Mouse (Mus musculus) limb, embryonic 11.5 days (tissue): ENCODE data around the gene Fcna. TPM values are rescaled to one million over a fixed set of nuclear protein-coding genes. Genes with fewer than 3 reads are reported as not detected.

Experiments
- polyA plus RNA-seq: library from polyadenylated mRNA; unstranded; fragments of >200 nt; fragmentation: Nextera tagmentation; extraction: Ambion mirVana; gene quantifications from 2 replicates; pipeline ENCODE4 v1.2.1, GENCODE M21; 2014

The Fcna gene
- polyA plus RNA-seq, 1 experiment from 2014 or later = 0.35 TPM

Other genes starting within 250 kb of the Fcna start
- gene Entpd2, start 232.2 kb downstream of the Fcna start, polyA plus RNA-seq = not detected in 2 replicates
- 6.1 and 6.8 TPM in 2 replicates for gene Npdc1, start 228.7 kb downstream of the Fcna start, polyA plus RNA-seq
- not detected in 2 replicates for gene Fut7, start 204.8 kb downstream of the Fcna start, polyA plus RNA-seq
- gene Abca2, start 199.3 kb downstream of the Fcna start, polyA plus RNA-seq = 3.1 and 3.8 TPM in 2 replicates
- 0.81 TPM in 1 of 2 replicates, not detected in the other for gene Clic3, start 171.2 kb downstream of the Fcna start, polyA plus RNA-seq
- 15.0 and 18.1 TPM in 2 replicates for gene Paxx, start 166.9 kb downstream of the Fcna start, polyA plus RNA-seq
- gene Ptgds, start 158.0 kb downstream of the Fcna start, polyA plus RNA-seq = not detected in 2 replicates
- not detected in 2 replicates for gene Lcn12, start 134.1 kb downstream of the Fcna start, polyA plus RNA-seq
- gene Fbxw5, start 127.3 kb downstream of the Fcna start, polyA plus RNA-seq = 68.0 and 72.3 TPM in 2 replicates
- gene C8g, start 126.3 kb downstream of the Fcna start, polyA plus RNA-seq = 5.6 and 5.8 TPM in 2 replicates
- 40.0 and 40.6 TPM in 2 replicates for gene Traf2, start 81.1 kb downstream of the Fcna start, polyA plus RNA-seq
- gene Edf1, start 70.2 kb downstream of the Fcna start, polyA plus RNA-seq = 324 and 330 TPM in 2 replicates
- gene Mamdc4, start 53.2 kb downstream of the Fcna start, polyA plus RNA-seq = 3.1 and 7.0 TPM in 2 replicates
- gene Phpt1, start 52.8 kb downstream of the Fcna start, polyA plus RNA-seq = 161 and 162 TPM in 2 replicates
- 0.04 TPM in 1 of 2 replicates, not detected in the other for gene Ajm1, start 46.3 kb downstream of the Fcna start, polyA plus RNA-seq
- gene Rabl6, start 19.5 kb downstream of the Fcna start, polyA plus RNA-seq = 59.3 and 65.6 TPM in 2 replicates
- 0.15 and 0.16 TPM in 2 replicates for gene Ccdc183, start 10.4 kb downstream of the Fcna start, polyA plus RNA-seq
- 18.7 and 20.7 TPM in 2 replicates for gene Tmem141, start 6.0 kb downstream of the Fcna start, polyA plus RNA-seq
- gene Lcn8, start 25.1 kb upstream of the Fcna start, polyA plus RNA-seq = not detected in 2 replicates
- gene Lcn5, start 29.9 kb upstream of the Fcna start, polyA plus RNA-seq = not detected in 2 replicates
- gene Lcn6, start 48.8 kb upstream of the Fcna start, polyA plus RNA-seq = not detected in 2 replicates
- not detected in 2 replicates for gene Lcn10, start 54.7 kb upstream of the Fcna start, polyA plus RNA-seq
- gene Obp2a, start 72.0 kb upstream of the Fcna start, polyA plus RNA-seq = not detected in 2 replicates
- gene Bmyc, start 78.7 kb upstream of the Fcna start, polyA plus RNA-seq = 73.9 and 79.2 TPM in 2 replicates
- not detected in 2 replicates for gene Obp2b, start 109.0 kb upstream of the Fcna start, polyA plus RNA-seq
- not detected in 2 replicates for gene Lcn3, start 137.5 kb upstream of the Fcna start, polyA plus RNA-seq
- gene Lcn11, start 149.0 kb upstream of the Fcna start, polyA plus RNA-seq = not detected in 2 replicates
- gene Gm13539, start 154.2 kb upstream of the Fcna start, polyA plus RNA-seq = 0.37 and 0.60 TPM in 2 replicates
- gene Glt6d1, start 187.8 kb upstream of the Fcna start, polyA plus RNA-seq = not detected in 2 replicates
- not detected in 2 replicates for gene Lcn9, start 195.1 kb upstream of the Fcna start, polyA plus RNA-seq
- gene Sohlh1, start 219.2 kb upstream of the Fcna start, polyA plus RNA-seq = not detected in 2 replicates
- 0.13 and 0.24 TPM in 2 replicates for gene Kcnt1, start 235.7 kb upstream of the Fcna start, polyA plus RNA-seq